Mouse (Mus musculus): ENCODE measurements around the gene Cdip1. TPM values are rescaled to one million over a fixed set of nuclear protein-coding genes. Genes with fewer than 3 reads are reported as not detected.

Cdip1 gene
- total RNA-seq (2012; rRNA removed): 27.1 and 35.1 TPM in 2 replicates

- H3K9ac ChIP-seq (ENCODE audit: insufficient read depth, low read depth, low read length, poor library complexity, severe bottlenecking): peak within 1 kb of the TSS; percentile 74
- TF ChIP-seq HCFC1 (IDR thresholded peaks at IDR 0.05; ENCODE audit: borderline replicate concordance, insufficient read depth, low read length) (peak; percentile 94), ZNF384 (IDR thresholded peaks at IDR 0.05; ENCODE audit: low read depth, low read length) (no peak), CHD2 (IDR thresholded peaks at IDR 0.05; ENCODE audit: low read depth, low read length) (no peak), MAFK (IDR thresholded peaks at IDR 0.05; ENCODE audit: insufficient read depth, low read depth, low read length) (no peak), ZC3H11A (IDR thresholded peaks at IDR 0.05; ENCODE audit: borderline replicate concordance, low read depth, low read length) (no peak)
- H3K27ac ChIP-seq (ENCODE audit: insufficient read depth, low read depth, low read length, poor library complexity, severe bottlenecking): peak within 1 kb of the TSS; percentile 71
- H3K4me3 ChIP-seq (ENCODE audit: insufficient read depth in 1 of 2, low read depth in 1 of 2, low read length in 2 of 2, poor library complexity in 1 of 2, severe bottlenecking in 1 of 2): peak within 1 kb of the TSS; percentile 74 to 93
- DNase-seq (ENCODE audit: low read depth, low spot score): peak; percentile 86
- H3K36me3 ChIP-seq (ENCODE audit: control insufficient read depth, insufficient read depth, low read length, poor library complexity, severe bottlenecking): no peaks in the 10 kb centered on the region
- H3K9me3 ChIP-seq (ENCODE audit: control insufficient read depth, insufficient read depth, low read depth, low read length): no peaks in the 10 kb centered on the region
- H3K4me1 ChIP-seq (ENCODE audit: control insufficient read depth in 2 of 2, insufficient read depth in 2 of 2, low read length in 2 of 2, poor library complexity in 1 of 2): peaks cover 3 to 7% of the 10 kb centered on the region in 2 experiments; a peak in 2 of 4 replicates
- in situ Hi-C loops (cut with MboI; ENCODE audit: low sequenced_read_pairs in 2 of 2, unreplicated experiment in 2 of 2): no loop called here
Measured at GRCm38 (mm10) chr16:4789810-4790559, at the start of gene Cdip1. Gene Cdip1 (minus strand): TSS chr16:4790292.

GRCm38 (mm10) chr16:4839552-4839951 is 49.5 kb upstream of the Cdip1 start:
- no peak for TF ChIP-seq MAFK (IDR thresholded peaks at IDR 0.05; ENCODE audit: insufficient read depth, low read depth, low read length)
- no peak for TF ChIP-seq ZNF384 (IDR thresholded peaks at IDR 0.05; ENCODE audit: low read depth, low read length)
- no peak for TF ChIP-seq CHD2 (IDR thresholded peaks at IDR 0.05; ENCODE audit: low read depth, low read length)
- no peak for TF ChIP-seq ZC3H11A (IDR thresholded peaks at IDR 0.05; ENCODE audit: borderline replicate concordance, low read depth, low read length)
- TF ChIP-seq HCFC1 (IDR thresholded peaks at IDR 0.05; ENCODE audit: borderline replicate concordance, insufficient read depth, low read length): no peak
- in situ Hi-C loops (cut with MboI; ENCODE audit: low sequenced_read_pairs in 2 of 2, unreplicated experiment in 2 of 2): no loop called here
- Histone ChIP-seq H3K9ac (ENCODE audit: insufficient read depth, low read depth, low read length, poor library complexity, severe bottlenecking) (no peak overlapping the region), H3K27ac (ENCODE audit: insufficient read depth, low read depth, low read length, poor library complexity, severe bottlenecking) (no peak overlapping the region), H3K4me1 (ENCODE audit: control insufficient read depth in 2 of 2, insufficient read depth in 2 of 2, low read length in 2 of 2, poor library complexity in 1 of 2) (no peaks in the 10 kb centered on the region), H3K4me3 (ENCODE audit: insufficient read depth in 1 of 2, low read depth in 1 of 2, low read length in 2 of 2, poor library complexity in 1 of 2, severe bottlenecking in 1 of 2) (no peak overlapping the region), H3K36me3 (ENCODE audit: control insufficient read depth, insufficient read depth, low read length, poor library complexity, severe bottlenecking) (no peaks in the 10 kb centered on the region), H3K9me3 (ENCODE audit: control insufficient read depth, insufficient read depth, low read depth, low read length) (no peaks in the 10 kb centered on the region)
- no peak for DNase-seq (ENCODE audit: low read depth, low spot score)

GRCm38 (mm10) chr16:4837631-4838030 is 47.5 kb upstream of the Cdip1 start:
- no peak overlapping the region for H3K27ac ChIP-seq (ENCODE audit: insufficient read depth, low read depth, low read length, poor library complexity, severe bottlenecking)
- no peaks in the 10 kb centered on the region for H3K9me3 ChIP-seq (ENCODE audit: control insufficient read depth, insufficient read depth, low read depth, low read length)
- no peak overlapping the region for H3K4me3 ChIP-seq (ENCODE audit: insufficient read depth in 1 of 2, low read depth in 1 of 2, low read length in 2 of 2, poor library complexity in 1 of 2, severe bottlenecking in 1 of 2)
- H3K36me3 ChIP-seq (ENCODE audit: control insufficient read depth, insufficient read depth, low read length, poor library complexity, severe bottlenecking): no peaks in the 10 kb centered on the region
- no peaks in the 10 kb centered on the region for H3K4me1 ChIP-seq (ENCODE audit: control insufficient read depth in 2 of 2, insufficient read depth in 2 of 2, low read length in 2 of 2, poor library complexity in 1 of 2)
- TF ChIP-seq ZC3H11A (IDR thresholded peaks at IDR 0.05; ENCODE audit: borderline replicate concordance, low read depth, low read length) (no peak), MAFK (IDR thresholded peaks at IDR 0.05; ENCODE audit: insufficient read depth, low read depth, low read length) (no peak), HCFC1 (IDR thresholded peaks at IDR 0.05; ENCODE audit: borderline replicate concordance, insufficient read depth, low read length) (no peak)
- in situ Hi-C loops (cut with MboI; ENCODE audit: low sequenced_read_pairs in 2 of 2, unreplicated experiment in 2 of 2): no loop called here
- no peak for DNase-seq (ENCODE audit: low read depth, low spot score)
- no peak overlapping the region for H3K9ac ChIP-seq (ENCODE audit: insufficient read depth, low read depth, low read length, poor library complexity, severe bottlenecking)

- H3K36me3 ChIP-seq (ENCODE audit: control insufficient read depth, insufficient read depth, low read length, poor library complexity, severe bottlenecking): no peaks in the 10 kb centered on the region
- no peaks in the 10 kb centered on the region for H3K4me1 ChIP-seq (ENCODE audit: control insufficient read depth in 2 of 2, insufficient read depth in 2 of 2, low read length in 2 of 2, poor library complexity in 1 of 2)
- H3K9me3 ChIP-seq (ENCODE audit: control insufficient read depth, insufficient read depth, low read depth, low read length): no peaks in the 10 kb centered on the region
- in situ Hi-C loops (cut with MboI; ENCODE audit: low sequenced_read_pairs in 2 of 2, unreplicated experiment in 2 of 2): no loop called here
- H3K9ac ChIP-seq (ENCODE audit: insufficient read depth, low read depth, low read length, poor library complexity, severe bottlenecking): no peak within 1 kb of the TSS
- DNase-seq (ENCODE audit: low read depth, low spot score): no peak
- H3K4me3 ChIP-seq (ENCODE audit: insufficient read depth in 1 of 2, low read depth in 1 of 2, low read length in 2 of 2, poor library complexity in 1 of 2, severe bottlenecking in 1 of 2): no peak within 1 kb of the TSS
- TF ChIP-seq HCFC1 (IDR thresholded peaks at IDR 0.05; ENCODE audit: borderline replicate concordance, insufficient read depth, low read length) (no peak), MAFK (IDR thresholded peaks at IDR 0.05; ENCODE audit: insufficient read depth, low read depth, low read length) (no peak), ZC3H11A (IDR thresholded peaks at IDR 0.05; ENCODE audit: borderline replicate concordance, low read depth, low read length) (no peak), ZNF384 (IDR thresholded peaks at IDR 0.05; ENCODE audit: low read depth, low read length) (no peak), CHD2 (IDR thresholded peaks at IDR 0.05; ENCODE audit: low read depth, low read length) (no peak)
- no peak within 1 kb of the TSS for H3K27ac ChIP-seq (ENCODE audit: insufficient read depth, low read depth, low read length, poor library complexity, severe bottlenecking)
Measured at GRCm38 (mm10) chr16:4835191-4835590, 45.1 kb upstream of the Cdip1 start, which contains the start of gene 4930562C15Rik. Gene 4930562C15Rik (plus strand): TSS chr16:4835416.
